Mouse (Mus musculus) C2C12 (cell line): ENCODE data around the gene Rad9b. TPM values are rescaled to one million over a fixed set of nuclear protein-coding genes. Genes with fewer than 3 reads are reported as not detected.

Source experiments
- H3K27me3 ChIP-seq: one replicate; pipeline ENCODE4 v1.6.1; 2011; ENCODE audit not compliant: control insufficient read depth, insufficient read depth, insufficient read length
- H3K36me3 ChIP-seq: one replicate; pipeline ENCODE4 v1.6.1; 2011; ENCODE audit not compliant: control insufficient read depth, insufficient read depth
- H3K4me3 ChIP-seq: one replicate; pipeline ENCODE4 v1.5.1; 2011; ENCODE audit warnings: mild to moderate bottlenecking, control low read depth; ENCODE audit not compliant: poor library complexity, insufficient read depth, severe bottlenecking
- H3K79me2 ChIP-seq: one replicate; pipeline ENCODE4 v1.6.1; 2011; ENCODE audit not compliant: control insufficient read depth, insufficient read depth
- H3K79me3 ChIP-seq: one replicate; pipeline ENCODE4 v1.6.1; 2011; ENCODE audit warnings: low read depth, control low read depth
- H3ac ChIP-seq: one replicate; pipeline ENCODE3; 2011; ENCODE audit warnings: low read depth; ENCODE audit not compliant: control insufficient read depth, insufficient read length
- CEBPB ChIP-seq: IDR thresholded peaks from one replicate; pipeline ENCODE4 v1.6.1; 2011; ENCODE audit warnings: low read depth, mild to moderate bottlenecking, control low read depth, moderate library complexity
- CTCF ChIP-seq: IDR thresholded peaks from one replicate; pipeline ENCODE4 v1.5.1; 2011; ENCODE audit not compliant: control insufficient read depth, insufficient read depth, insufficient read length
- FOSL1 ChIP-seq: IDR thresholded peaks from one replicate; pipeline ENCODE4 v1.8.0; 2011; ENCODE audit warnings: mild to moderate bottlenecking, low read length; ENCODE audit not compliant: poor library complexity, insufficient read depth, severe bottlenecking
- MAX ChIP-seq: IDR thresholded peaks from one replicate; pipeline ENCODE4 v1.6.1; 2011; ENCODE audit warnings: mild to moderate bottlenecking, control low read depth
- MYOD1 ChIP-seq: IDR thresholded peaks from one replicate; pipeline ENCODE4 v1.6.1; 2011; ENCODE audit warnings: low read depth; ENCODE audit not compliant: control insufficient read depth, insufficient read length
- MYOG ChIP-seq: IDR thresholded peaks from one replicate; pipeline ENCODE4 v1.6.1; 2011; ENCODE audit not compliant: control insufficient read depth, insufficient read length; ENCODE audit errors: extremely low read depth
- USF1 ChIP-seq: IDR thresholded peaks from one replicate; pipeline ENCODE4 v1.6.1; 2011; ENCODE audit warnings: low read depth, mild to moderate bottlenecking, control low read depth, moderate library complexity
- polyA plus RNA-seq: library from polyadenylated mRNA; unstranded; fragments of >200 nt; fragmentation: generic; extraction: Trizol; gene quantifications from one replicate; pipeline ENCODE4 v1.2.1, GENCODE M21; 2012; ENCODE audit warnings: missing spikeins

Rad9b gene
- polyA plus RNA-seq, 1 experiment = 0.73 TPM

GRCm38 (mm10) chr5:122391786-122392180 is 37.8 kb upstream of the Rad9b start, which contains the start of gene Arpc3:
Gene Arpc3, plus strand, starts transcription at chr5:122391878.
- peaks cover 15% of the 10 kb centered on the region for H3K79me3 ChIP-seq
- H3K27me3 ChIP-seq = no peaks in the 10 kb centered on the region
- H3K79me2 ChIP-seq = peaks cover 30% of the 10 kb centered on the region
- peak within 1 kb of the TSS; percentile 66 for H3K4me3 ChIP-seq
- peak within 1 kb of the TSS; percentile 81 for H3ac ChIP-seq
- peaks cover 2% of the 10 kb centered on the region for H3K36me3 ChIP-seq
- TF ChIP-seq USF1 (no peak), FOSL1 (no peak), MAX (peak; percentile 96), MYOD1 (no peak), CTCF (peak; percentile 96)

GRCm38 (mm10) chr5:122391178-122391785 is 37.2 kb upstream of the Rad9b start:
- H3K36me3 ChIP-seq = no peaks in the 10 kb centered on the region
- H3K4me3 ChIP-seq = no peak overlapping the region
- no peak for TF ChIP-seq CTCF
- TF ChIP-seq MYOG = no peak
- no peak for TF ChIP-seq CEBPB
- TF ChIP-seq USF1 = no peak
- no peak for TF ChIP-seq FOSL1
- TF ChIP-seq MAX = no peak
- no peak for TF ChIP-seq MYOD1
- no peak overlapping the region for H3ac ChIP-seq
- peaks cover 30% of the 10 kb centered on the region for H3K79me2 ChIP-seq
- H3K79me3 ChIP-seq = peaks cover 15% of the 10 kb centered on the region
- no peaks in the 10 kb centered on the region for H3K27me3 ChIP-seq

GRCm38 (mm10) chr5:122390671-122391070 is 36.6 kb upstream of the Rad9b start:
- peaks cover 15% of the 10 kb centered on the region for H3K79me3 ChIP-seq
- H3ac ChIP-seq = no peak overlapping the region
- TF ChIP-seq MYOD1 (no peak), USF1 (no peak), MAX (no peak), CEBPB (no peak), MYOG (no peak), CTCF (no peak), FOSL1 (no peak)
- H3K36me3 ChIP-seq = no peaks in the 10 kb centered on the region
- peaks cover 30% of the 10 kb centered on the region for H3K79me2 ChIP-seq
- H3K27me3 ChIP-seq = no peaks in the 10 kb centered on the region
- no peak overlapping the region for H3K4me3 ChIP-seq

- H3ac ChIP-seq = no peak overlapping the region
Observed at GRCm38 (mm10) chr5:122390006-122390405, 36.0 kb upstream of the Rad9b start.

GRCm38 (mm10) chr5:122379374-122380155 is 25.5 kb upstream of the Rad9b start:
- H3K4me3 ChIP-seq = no peak overlapping the region
- H3K27me3 ChIP-seq = no peaks in the 10 kb centered on the region
- H3K79me2 ChIP-seq = no peaks in the 10 kb centered on the region
- H3K79me3 ChIP-seq = no peaks in the 10 kb centered on the region
- no peak for TF ChIP-seq MYOG
- no peak for TF ChIP-seq USF1
- TF ChIP-seq CTCF = peak; percentile 90
- no peak for TF ChIP-seq FOSL1
- TF ChIP-seq CEBPB = no peak
- peak; percentile 28 for TF ChIP-seq MAX
- TF ChIP-seq MYOD1 = no peak
- H3K36me3 ChIP-seq = peaks cover 32% of the 10 kb centered on the region
- no peak overlapping the region for H3ac ChIP-seq

More at GRCm38 (mm10) chr5:122390006-122390405, 36.0 kb upstream of the Rad9b start:
- H3K79me3 ChIP-seq = peaks cover 13% of the 10 kb centered on the region
- no peaks in the 10 kb centered on the region for H3K27me3 ChIP-seq
- H3K4me3 ChIP-seq = no peak overlapping the region
- H3K79me2 ChIP-seq = peaks cover 26% of the 10 kb centered on the region
- no peak for TF ChIP-seq CTCF
- no peak for TF ChIP-seq CEBPB
- no peak for TF ChIP-seq MYOD1
- no peak for TF ChIP-seq USF1
- no peak for TF ChIP-seq MYOG
- no peak for TF ChIP-seq FOSL1
- no peak for TF ChIP-seq MAX
- H3K36me3 ChIP-seq = no peaks in the 10 kb centered on the region
